Mouse (Mus musculus) cerebellum, adult 2 months (tissue): ENCODE results near the gene Hoxb3. TPM values are rescaled to one million over a fixed set of nuclear protein-coding genes. Genes with fewer than 3 reads are reported as not detected.

Experiments
- DNase-seq, 2 experiments: peaks; one replicate each; pipeline ENCODE4 v3.0.0; 2021
- H3K27ac ChIP-seq: fragments of 200-500 bp; 2 replicates; pipeline ENCODE4 v1.5.1; 2012; ENCODE audit warnings: low read length, control low read depth, inconsistent platforms; ENCODE audit not compliant: insufficient read depth
- H3K27me3 ChIP-seq: fragments of 200-500 bp; 2 replicates; pipeline ENCODE4 v1.6.1; 2012; ENCODE audit warnings: inconsistent platforms, mild to moderate bottlenecking, low read length, moderate library complexity; ENCODE audit not compliant: control insufficient read depth, insufficient read depth
- H3K4me1 ChIP-seq: fragments of 200-500 bp; 2 replicates; pipeline ENCODE4 v1.6.1; 2011; ENCODE audit warnings: low read length; ENCODE audit not compliant: control insufficient read depth, insufficient read depth
- H3K4me3 ChIP-seq: fragments of 200-500 bp; replicated peaks from 2 replicates; pipeline ENCODE3; 2011; ENCODE audit warnings: mild to moderate bottlenecking, low read depth, low read length, control low read depth; ENCODE audit not compliant: insufficient read depth
- CTCF ChIP-seq: fragments of 200-500 bp; IDR thresholded peaks from 2 replicates; pipeline ENCODE4 v1.5.1; 2011; ENCODE audit warnings: low read depth, mild to moderate bottlenecking, control low read depth, low read length, moderate library complexity, borderline replicate concordance; ENCODE audit not compliant: insufficient read depth
- POLR2A ChIP-seq: fragments of 200-500 bp; IDR thresholded peaks from 2 replicates; pipeline ENCODE4 v1.6.1; 2011; ENCODE audit warnings: low read length, control low read depth, borderline replicate concordance; ENCODE audit not compliant: insufficient read depth
- WGBS: fragments of 180-500 bp; shearing (Covaris S2); methylation state at CpG from one replicate; pipeline ENCODE4 v1.1.7; 2018; 5-methylcytosine and 5-hydroxymethylcytosine counted together
- polyA plus RNA-seq: library from polyadenylated mRNA; depleted of rRNA; stranded (reverse); fragments of >200 nt; gene quantifications from 2 replicates; pipeline ENCODE4 v1.2.3, GENCODE M21; 2012

Gene Hoxb3
- polyA plus RNA-seq, 1 experiment, result 5.5 TPM

GRCm38 (mm10) chr11:96291681-96292564 lies 31.2 kb upstream of the Hoxb3 start, which contains the start of gene Hoxb6:
Hoxb6 (plus strand) TSS chr11:96292476.
- WGBS, result 2% methylated on average over 22 of the region's 22 CpGs
- H3K27ac ChIP-seq, result no peak within 1 kb of the TSS
- peaks cover 26% of the 10 kb centered on the region; the same call in 1 of the 2 replicates for H3K27me3 ChIP-seq
- TF ChIP-seq CTCF (no peak), POLR2A (no peak)
- no peak within 1 kb of the TSS for H3K4me3 ChIP-seq
- H3K4me1 ChIP-seq, result no peaks in the 10 kb centered on the region
- no peak for DNase-seq

DNA sequence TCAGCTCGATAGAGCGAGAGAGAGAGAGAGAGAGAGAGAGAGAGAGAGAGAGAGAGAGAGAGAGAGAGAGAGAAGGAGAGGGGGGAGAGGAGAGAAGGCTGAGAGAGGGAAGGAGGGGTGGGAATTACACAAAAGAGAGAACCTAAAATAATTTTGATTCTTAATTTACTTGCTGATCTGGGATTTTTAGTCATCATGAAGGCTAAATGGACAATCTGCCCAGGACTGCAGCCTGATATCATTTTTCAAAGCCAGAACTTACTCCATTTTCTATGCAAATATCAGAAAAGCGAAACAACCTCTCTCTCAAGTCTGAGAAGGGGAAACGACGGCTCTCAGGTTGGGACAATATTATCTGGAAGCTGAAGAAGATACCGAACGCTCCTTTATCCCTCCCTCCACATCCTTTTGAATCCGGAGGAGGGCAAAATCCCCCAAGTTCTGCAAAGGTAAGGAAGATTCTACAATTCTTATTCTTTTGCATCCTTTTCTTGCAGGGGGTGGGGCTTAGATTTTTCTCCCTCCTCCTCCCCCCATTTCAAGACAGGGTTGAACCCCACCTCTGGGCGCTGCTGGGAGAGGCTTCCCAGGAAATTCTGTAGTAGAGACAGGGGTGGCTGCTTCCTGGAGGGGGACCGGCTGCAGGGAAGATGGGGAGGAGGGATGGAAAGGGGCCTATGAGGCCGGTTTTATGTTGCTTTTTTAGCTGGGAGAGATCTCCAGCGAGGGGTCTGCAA lies 30.4 kb upstream of the Hoxb3 start:
- H3K27me3 ChIP-seq, result peaks cover 23% of the 10 kb centered on the region; the same call in 1 of the 2 replicates

DNA sequence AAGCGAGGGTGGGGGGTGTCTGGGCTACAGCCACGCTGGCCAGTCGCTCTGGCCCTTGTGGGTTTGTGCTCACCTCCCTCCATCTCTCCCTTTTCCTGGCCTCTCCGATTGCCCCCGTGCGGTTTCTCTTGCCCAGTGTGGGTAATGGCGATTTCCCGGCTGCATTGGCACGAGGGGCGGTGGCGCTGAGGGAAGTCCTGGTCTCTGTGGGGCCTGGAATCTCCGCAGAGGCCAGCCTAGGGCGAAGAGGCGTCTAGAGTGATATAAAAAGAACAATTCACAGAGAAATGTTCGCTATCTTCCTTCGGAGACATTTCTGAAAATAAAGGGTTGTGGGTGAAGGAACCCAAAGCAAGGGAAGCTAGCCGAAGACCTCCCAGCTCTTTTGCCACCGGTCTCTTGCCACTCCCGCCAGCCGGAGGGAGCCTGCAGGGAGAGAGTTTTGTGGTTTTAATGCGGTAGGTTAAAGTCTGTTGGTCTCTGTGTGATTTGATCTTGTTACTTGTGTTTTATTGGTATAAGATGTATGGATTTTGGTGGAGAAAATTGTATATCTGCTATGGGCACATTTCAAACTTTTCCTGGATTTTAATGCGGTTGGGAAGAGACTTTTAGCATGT lies 29.7 kb upstream of the Hoxb3 start:
- TF ChIP-seq POLR2A, result no peak
- no peak for TF ChIP-seq CTCF
- H3K27ac ChIP-seq, result no peak overlapping the region

More for the DNA sequence above, 30.4 kb upstream of the Hoxb3 start:
- H3K4me3 ChIP-seq, result no peak overlapping the region
- no peaks in the 10 kb centered on the region for H3K4me1 ChIP-seq
- no peak for DNase-seq
- no peak for TF ChIP-seq POLR2A
- no peak for TF ChIP-seq CTCF
- 4% methylated on average over 12 of the region's 12 CpGs for WGBS
- no peak overlapping the region for H3K27ac ChIP-seq

DNA sequence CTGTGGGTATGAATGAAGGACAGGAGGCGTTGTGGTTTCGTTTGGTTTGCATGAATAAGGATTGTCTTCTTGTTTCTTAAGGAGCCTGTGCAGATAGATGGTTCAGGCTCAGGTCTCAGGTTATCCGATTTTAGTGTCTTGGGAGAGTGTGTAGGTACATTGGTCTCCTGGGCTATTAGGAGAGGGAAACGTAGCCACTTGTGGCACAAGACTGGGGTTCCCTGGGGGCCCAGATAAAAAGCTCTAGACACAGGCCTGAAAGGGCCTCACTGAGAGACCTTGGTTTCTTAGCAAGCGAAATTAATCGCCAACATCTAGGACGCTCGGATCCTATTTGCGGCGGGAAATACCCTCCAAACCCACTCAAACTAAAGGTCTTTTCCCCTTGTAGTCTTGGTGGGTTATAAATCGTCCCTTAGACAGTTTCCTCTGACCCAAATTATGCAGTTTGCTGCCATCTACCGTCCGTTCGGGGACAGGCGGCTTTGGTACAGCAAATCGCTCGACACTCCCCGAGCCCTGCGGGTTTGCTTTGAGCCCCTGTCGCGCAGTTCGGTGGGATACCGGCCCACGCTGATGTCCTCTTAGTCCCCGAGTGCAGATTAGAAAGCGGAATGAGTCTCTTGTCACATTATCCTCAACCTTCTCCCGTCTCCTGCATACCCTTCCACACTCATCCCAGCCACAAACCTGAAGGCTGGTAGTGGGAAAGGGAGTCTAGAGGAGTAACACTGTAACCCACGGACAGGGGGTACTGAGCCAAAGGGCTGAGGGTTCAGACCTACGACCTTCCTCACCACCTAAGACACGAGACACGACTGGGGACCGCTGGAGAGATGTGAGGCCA lies 28.7 kb upstream of the Hoxb3 start:
- WGBS, result 2% methylated on average over 32 of the region's 32 CpGs
- Histone ChIP-seq H3K4me3 (no peak overlapping the region), H3K27ac (no peak overlapping the region), H3K27me3 (peaks cover 22% of the 10 kb centered on the region; the same call in 1 of the 2 replicates), H3K4me1 (no peaks in the 10 kb centered on the region)
- peak; percentile 17 to 50 for DNase-seq
- TF ChIP-seq CTCF, result peak; percentile 64
- TF ChIP-seq POLR2A, result no peak

More for the DNA sequence above, 29.7 kb upstream of the Hoxb3 start:
- DNase-seq, result no peak
- H3K4me3 ChIP-seq, result no peak overlapping the region
- peaks cover 23% of the 10 kb centered on the region; the same call in 1 of the 2 replicates for H3K27me3 ChIP-seq
- 2% methylated on average over 22 of the region's 22 CpGs for WGBS
- H3K4me1 ChIP-seq, result no peaks in the 10 kb centered on the region

DNA sequence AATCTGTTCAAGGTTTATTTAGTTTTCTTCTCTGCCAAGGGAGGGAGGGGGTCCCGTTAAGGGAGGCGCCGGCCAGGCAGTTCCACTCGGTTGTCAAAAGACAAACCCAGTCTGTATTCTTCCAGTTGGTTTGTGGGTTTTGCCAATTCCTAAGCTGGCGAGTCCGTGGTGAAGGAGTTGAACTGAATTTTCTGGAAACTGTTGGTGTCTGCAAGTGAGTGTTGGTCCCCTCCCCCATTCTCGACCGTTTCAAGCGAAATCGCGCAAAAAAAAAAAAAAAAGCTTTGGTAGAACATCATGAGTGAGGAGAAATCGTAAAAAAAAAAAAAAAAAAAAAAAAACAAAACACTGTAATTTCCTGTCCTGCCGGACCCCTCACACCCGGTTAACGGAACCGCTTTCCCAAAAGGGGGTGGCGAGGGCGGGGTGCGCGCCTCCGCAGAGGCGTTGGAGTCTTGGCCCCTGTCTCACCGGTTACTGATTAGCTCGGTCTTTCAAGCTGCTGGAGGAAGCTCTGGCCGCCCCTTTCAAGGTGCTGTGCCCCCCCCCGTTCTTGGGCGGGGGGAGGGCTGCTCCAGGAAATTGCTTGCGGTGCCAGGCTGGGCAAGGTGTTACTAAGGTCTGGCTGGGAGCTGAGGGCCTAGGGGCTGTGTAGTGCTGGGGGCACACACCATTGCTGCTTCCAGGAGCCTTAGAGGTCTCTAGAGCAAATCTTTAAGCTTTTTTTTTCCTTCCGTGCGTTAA lies 27.9 kb upstream of the Hoxb3 start:
- Histone ChIP-seq H3K4me3 (no peak overlapping the region), H3K27me3 (peaks cover 26% of the 10 kb centered on the region; the same call in 1 of the 2 replicates), H3K27ac (no peak overlapping the region), H3K4me1 (no peaks in the 10 kb centered on the region)
- 1% methylated on average over 30 of the region's 30 CpGs for WGBS
- no peak for DNase-seq
- no peak for TF ChIP-seq POLR2A
- no peak for TF ChIP-seq CTCF

- WGBS, result 1% methylated on average over 2 of the region's 2 CpGs
- no peak for TF ChIP-seq POLR2A
- TF ChIP-seq CTCF, result no peak
- Histone ChIP-seq H3K4me3 (no peak overlapping the region), H3K27ac (no peak overlapping the region), H3K27me3 (peaks cover 24% of the 10 kb centered on the region; the same call in 1 of the 2 replicates), H3K4me1 (no peaks in the 10 kb centered on the region)
- DNase-seq, result no peak
These were observed 26.1 kb upstream of the Hoxb3 start for GRCm38 (mm10) chr11:96296997-96297396.

GRCm38 (mm10) chr11:96297428-96297827 lies 25.7 kb upstream of the Hoxb3 start:
- Histone ChIP-seq H3K27me3 (peaks cover 23% of the 10 kb centered on the region; the same call in 1 of the 2 replicates), H3K4me1 (no peaks in the 10 kb centered on the region), H3K4me3 (no peak overlapping the region), H3K27ac (no peak overlapping the region)
- no peak for TF ChIP-seq POLR2A
- no peak for TF ChIP-seq CTCF
- 3% methylated on average over 3 of the region's 3 CpGs for WGBS
- no peak for DNase-seq
